Mouse (Mus musculus): ENCODE measurements around the gene Zbtb22. TPM values are rescaled to one million over a fixed set of nuclear protein-coding genes. Genes with fewer than 3 reads are reported as not detected.
"Not testable (repeated sequence)": the region's sequence is repeated elsewhere in the genome, so short reads cannot be mapped to it uniquely, and the experiment has no call there.

The Zbtb22 gene
- polyA plus RNA-seq, 1 experiment from 2014 or later: 6.5 TPM

GRCm38 (mm10) chr17:33891357-33891756 lies 24.3 kb upstream of the Zbtb22 start:
- no peak overlapping the region for H3K27ac ChIP-seq (ENCODE audit: low read depth, low read length)
- WGBS: 72% methylated on average over 2 of the region's 2 CpGs

DNA sequence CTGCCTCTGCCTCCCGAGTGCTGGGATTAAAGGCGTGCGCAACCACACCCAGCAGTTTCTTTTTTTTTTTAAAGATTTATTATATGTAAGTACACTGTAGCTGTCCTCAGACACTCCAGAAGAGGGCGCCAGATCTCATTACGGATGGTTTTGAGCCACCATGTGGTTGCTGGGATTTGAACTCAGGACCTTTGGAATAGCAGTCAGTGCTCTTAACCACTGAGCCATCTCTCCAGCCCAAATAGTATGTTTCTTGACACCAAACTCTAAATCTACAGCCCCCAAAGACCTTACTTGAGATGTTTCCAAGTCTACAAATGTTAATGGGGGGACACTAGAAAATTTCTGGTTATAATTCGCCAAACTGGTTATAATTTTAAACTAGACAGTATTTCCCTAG lies 23.8 kb upstream of the Zbtb22 start:
- not testable (repeated sequence) for H3K9ac ChIP-seq (replicated peaks; ENCODE audit: low read depth, low read length); H3K4me3 ChIP-seq (ENCODE audit: low read depth, low read length); H3K27me3 ChIP-seq (ENCODE audit: control insufficient read depth, insufficient read depth, low read length); H3K9me3 ChIP-seq (ENCODE audit: control insufficient read depth, low read length); H3K36me3 ChIP-seq (ENCODE audit: control insufficient read depth, insufficient read depth, low read length); H3K27ac ChIP-seq (ENCODE audit: low read depth, low read length); ATAC-seq (ENCODE audit: low read depth); H3K4me2 ChIP-seq (ENCODE audit: low read depth, low read length); H3K4me1 ChIP-seq (ENCODE audit: control insufficient read depth, insufficient read depth, low read length)
- 75% methylated on average over 6 of the region's 6 CpGs for WGBS

More at GRCm38 (mm10) chr17:33891357-33891756, 24.3 kb upstream of the Zbtb22 start:
- Histone ChIP-seq H3K9ac (replicated peaks; ENCODE audit: low read depth, low read length) (no peak overlapping the region), H3K4me3 (ENCODE audit: low read depth, low read length) (no peak overlapping the region), H3K27me3 (ENCODE audit: control insufficient read depth, insufficient read depth, low read length) (no peaks in the 10 kb centered on the region), H3K36me3 (ENCODE audit: control insufficient read depth, insufficient read depth, low read length) (no peaks in the 10 kb centered on the region), H3K4me2 (ENCODE audit: low read depth, low read length) (no peak overlapping the region), H3K9me3 (ENCODE audit: control insufficient read depth, low read length) (no peaks in the 10 kb centered on the region), H3K4me1 (ENCODE audit: control insufficient read depth, insufficient read depth, low read length) (no peaks in the 10 kb centered on the region)
- no peak for ATAC-seq (ENCODE audit: low read depth)

DNA sequence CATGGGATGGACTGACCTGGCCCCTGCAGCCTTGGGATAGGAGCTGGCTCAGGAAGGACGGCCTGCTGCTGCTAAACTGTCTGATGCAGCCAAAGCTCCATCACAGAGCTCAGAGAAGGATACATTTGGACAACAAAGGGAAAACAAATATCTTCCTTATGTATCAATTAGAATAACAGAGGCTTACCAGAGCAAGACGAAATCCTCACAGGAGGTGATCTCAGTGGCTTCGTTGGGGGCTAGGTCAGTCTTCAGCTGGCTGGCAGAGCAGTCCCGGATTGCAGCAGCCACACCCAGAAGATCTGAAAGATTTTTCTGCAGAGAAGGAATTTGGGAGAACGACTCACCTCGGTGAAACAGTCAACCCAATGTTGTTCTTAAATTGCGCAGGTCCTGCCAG lies 23.3 kb upstream of the Zbtb22 start:
- 23% methylated on average over 7 of the region's 7 CpGs for WGBS
- no peak overlapping the region for H3K4me2 ChIP-seq (ENCODE audit: low read depth, low read length)
- no peaks in the 10 kb centered on the region for H3K36me3 ChIP-seq (ENCODE audit: control insufficient read depth, insufficient read depth, low read length)
- H3K4me3 ChIP-seq (ENCODE audit: low read depth, low read length): no peak overlapping the region
- ATAC-seq (ENCODE audit: low read depth): no peak
- H3K9me3 ChIP-seq (ENCODE audit: control insufficient read depth, low read length): no peaks in the 10 kb centered on the region
- no peaks in the 10 kb centered on the region for H3K4me1 ChIP-seq (ENCODE audit: control insufficient read depth, insufficient read depth, low read length)
- H3K27ac ChIP-seq (ENCODE audit: low read depth, low read length): no peak overlapping the region
- H3K9ac ChIP-seq (replicated peaks; ENCODE audit: low read depth, low read length): no peak overlapping the region
- no peaks in the 10 kb centered on the region for H3K27me3 ChIP-seq (ENCODE audit: control insufficient read depth, insufficient read depth, low read length)

DNA sequence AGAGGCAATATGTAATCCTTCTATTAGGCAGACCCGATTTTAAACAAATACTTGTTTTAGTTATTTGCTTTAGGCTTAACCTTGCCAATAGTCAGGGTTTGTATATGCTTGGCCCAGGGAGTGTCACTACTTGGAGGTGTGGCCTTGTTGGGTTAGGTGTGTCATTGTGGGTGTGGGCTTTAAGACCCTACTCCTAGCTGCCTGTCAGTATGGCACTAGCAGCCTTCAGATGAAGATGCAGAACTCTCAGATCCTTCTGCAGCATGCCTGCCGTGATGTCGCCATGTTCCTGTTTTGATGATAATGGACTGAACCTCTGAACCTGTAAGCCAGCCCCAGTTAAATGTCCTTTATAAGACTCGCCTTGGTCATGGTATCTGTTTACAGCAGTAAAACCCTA lies 22.7 kb upstream of the Zbtb22 start:
- not testable (repeated sequence) for H3K36me3 ChIP-seq (ENCODE audit: control insufficient read depth, insufficient read depth, low read length); H3K4me3 ChIP-seq (ENCODE audit: low read depth, low read length); H3K27me3 ChIP-seq (ENCODE audit: control insufficient read depth, insufficient read depth, low read length); H3K9ac ChIP-seq (replicated peaks; ENCODE audit: low read depth, low read length); H3K4me2 ChIP-seq (ENCODE audit: low read depth, low read length); H3K4me1 ChIP-seq (ENCODE audit: control insufficient read depth, insufficient read depth, low read length); ATAC-seq (ENCODE audit: low read depth); H3K9me3 ChIP-seq (ENCODE audit: control insufficient read depth, low read length); H3K27ac ChIP-seq (ENCODE audit: low read depth, low read length)
- WGBS: 81% methylated on average over 4 of the region's 4 CpGs

- Histone ChIP-seq H3K27ac (ENCODE audit: low read depth, low read length) (no peak overlapping the region), H3K9me3 (ENCODE audit: control insufficient read depth, low read length) (no peaks in the 10 kb centered on the region), H3K4me3 (ENCODE audit: low read depth, low read length) (no peak overlapping the region), H3K4me1 (ENCODE audit: control insufficient read depth, insufficient read depth, low read length) (no peaks in the 10 kb centered on the region), H3K36me3 (ENCODE audit: control insufficient read depth, insufficient read depth, low read length) (no peaks in the 10 kb centered on the region), H3K9ac (replicated peaks; ENCODE audit: low read depth, low read length) (no peak overlapping the region), H3K4me2 (ENCODE audit: low read depth, low read length) (no peak overlapping the region), H3K27me3 (ENCODE audit: control insufficient read depth, insufficient read depth, low read length) (no peaks in the 10 kb centered on the region)
- no peak for ATAC-seq (ENCODE audit: low read depth)
- WGBS: 45% methylated on average over 6 of the region's 6 CpGs
These were observed 18.4 kb upstream of the Zbtb22 start for GRCm38 (mm10) chr17:33897114-33897794.

DNA sequence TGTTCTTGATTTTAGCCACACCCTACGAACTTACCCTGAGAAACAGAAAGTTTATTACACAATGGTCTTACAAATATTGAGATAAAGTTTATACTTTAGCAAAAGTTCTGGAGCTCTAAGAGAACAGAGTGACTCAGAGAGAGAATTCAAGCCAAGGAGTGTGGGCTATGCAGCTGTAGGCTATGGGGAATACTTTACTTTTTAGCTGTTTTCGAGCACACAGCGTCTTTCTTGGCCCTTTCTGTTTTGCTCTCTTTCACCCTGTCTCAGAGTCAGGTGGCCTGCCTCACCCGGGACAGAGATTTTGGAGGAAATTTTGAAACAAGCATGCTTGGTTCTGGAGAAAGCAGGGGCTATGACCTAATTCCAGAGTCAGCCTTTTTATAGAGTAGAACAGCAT lies 17.5 kb upstream of the Zbtb22 start:
- H3K4me1 ChIP-seq (ENCODE audit: control insufficient read depth, insufficient read depth, low read length): not testable (repeated sequence)
- WGBS: 93% methylated on average over 4 of the region's 4 CpGs

GRCm38 (mm10) chr17:33899642-33900041 lies 16.1 kb upstream of the Zbtb22 start:
- H3K27me3 ChIP-seq (ENCODE audit: control insufficient read depth, insufficient read depth, low read length): no peaks in the 10 kb centered on the region
- no peak overlapping the region for H3K27ac ChIP-seq (ENCODE audit: low read depth, low read length)
- no peak overlapping the region for H3K9ac ChIP-seq (replicated peaks; ENCODE audit: low read depth, low read length)
- no peaks in the 10 kb centered on the region for H3K9me3 ChIP-seq (ENCODE audit: control insufficient read depth, low read length)
- H3K4me3 ChIP-seq (ENCODE audit: low read depth, low read length): no peak overlapping the region
- no peaks in the 10 kb centered on the region for H3K36me3 ChIP-seq (ENCODE audit: control insufficient read depth, insufficient read depth, low read length)
- H3K4me2 ChIP-seq (ENCODE audit: low read depth, low read length): no peak overlapping the region
- 83% methylated on average over 4 of the region's 4 CpGs for WGBS
- H3K4me1 ChIP-seq (ENCODE audit: control insufficient read depth, insufficient read depth, low read length): no peaks in the 10 kb centered on the region
- no peak for ATAC-seq (ENCODE audit: low read depth)

More for the DNA sequence above, 17.5 kb upstream of the Zbtb22 start:
- not testable (repeated sequence) for H3K9me3 ChIP-seq (ENCODE audit: control insufficient read depth, low read length); H3K4me3 ChIP-seq (ENCODE audit: low read depth, low read length); H3K27me3 ChIP-seq (ENCODE audit: control insufficient read depth, insufficient read depth, low read length); H3K4me2 ChIP-seq (ENCODE audit: low read depth, low read length); H3K36me3 ChIP-seq (ENCODE audit: control insufficient read depth, insufficient read depth, low read length); ATAC-seq (ENCODE audit: low read depth); H3K27ac ChIP-seq (ENCODE audit: low read depth, low read length); H3K9ac ChIP-seq (replicated peaks; ENCODE audit: low read depth, low read length)

GRCm38 (mm10) chr17:33900281-33900988 lies 15.3 kb upstream of the Zbtb22 start:
- ATAC-seq (ENCODE audit: low read depth): no peak
- H3K9me3 ChIP-seq (ENCODE audit: control insufficient read depth, low read length): no peaks in the 10 kb centered on the region
- H3K27me3 ChIP-seq (ENCODE audit: control insufficient read depth, insufficient read depth, low read length): no peaks in the 10 kb centered on the region
- H3K9ac ChIP-seq (replicated peaks; ENCODE audit: low read depth, low read length): no peak overlapping the region
- no peak overlapping the region for H3K4me3 ChIP-seq (ENCODE audit: low read depth, low read length)
- H3K4me1 ChIP-seq (ENCODE audit: control insufficient read depth, insufficient read depth, low read length): no peaks in the 10 kb centered on the region
- 73% methylated on average over 7 of the region's 7 CpGs for WGBS
- no peak overlapping the region for H3K27ac ChIP-seq (ENCODE audit: low read depth, low read length)
- no peak overlapping the region for H3K4me2 ChIP-seq (ENCODE audit: low read depth, low read length)
- no peaks in the 10 kb centered on the region for H3K36me3 ChIP-seq (ENCODE audit: control insufficient read depth, insufficient read depth, low read length)

DNA sequence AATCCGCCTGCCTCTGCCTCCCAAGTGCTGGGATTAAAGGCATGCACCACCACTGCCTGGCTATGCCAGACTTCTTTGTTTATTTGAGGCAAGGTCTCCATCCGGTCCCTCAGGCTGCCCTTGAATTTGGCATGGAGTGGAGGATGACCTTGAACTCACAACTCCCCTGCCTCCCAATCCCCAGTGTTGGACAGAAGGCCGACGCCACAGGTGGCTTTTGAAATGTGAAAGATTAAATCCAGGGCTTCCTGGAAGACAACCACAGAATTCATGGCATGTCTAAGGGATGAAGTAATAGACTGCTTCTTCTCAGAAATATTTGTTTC lies 14.8 kb upstream of the Zbtb22 start:
- Histone ChIP-seq H3K36me3 (ENCODE audit: control insufficient read depth, insufficient read depth, low read length) (no peaks in the 10 kb centered on the region), H3K4me2 (ENCODE audit: low read depth, low read length) (no peak overlapping the region), H3K27ac (ENCODE audit: low read depth, low read length) (no peak overlapping the region), H3K9me3 (ENCODE audit: control insufficient read depth, low read length) (no peaks in the 10 kb centered on the region), H3K27me3 (ENCODE audit: control insufficient read depth, insufficient read depth, low read length) (no peaks in the 10 kb centered on the region), H3K9ac (replicated peaks; ENCODE audit: low read depth, low read length) (no peak overlapping the region), H3K4me1 (ENCODE audit: control insufficient read depth, insufficient read depth, low read length) (no peaks in the 10 kb centered on the region), H3K4me3 (ENCODE audit: low read depth, low read length) (no peak overlapping the region)
- ATAC-seq (ENCODE audit: low read depth): no peak
- WGBS: 91% methylated on average over 4 of the region's 4 CpGs
